Mouse (Mus musculus) liver, embryonic 14.5 days (tissue): ENCODE measurements at regions not wholly inside any gene's neighbourhood (a gene's known extent, or its start where the extent isn't known, plus 50 kb on each side); places are given as distances from the start of the nearest gene placed in this dataset.
A peak's percentile ranks its signal among the peaks of the same experiment; 100 is the strongest.
"Not testable (repeated sequence)": the region's sequence is repeated elsewhere in the genome, so short reads cannot be mapped to it uniquely, and the experiment has no call there.

Experiments used
- ATAC-seq: fragments of 200-750 bp; cut with Nextera tagmentation; 2 replicates; pipeline ENCODE4 v1.8.0; 2017; ENCODE audit warnings: moderate number of reproducible peaks, mild to moderate bottlenecking, moderate library complexity; ENCODE audit not compliant: insufficient read depth
- DNase-seq, 3 experiments: peaks; one replicate each; pipeline ENCODE4 v3.0.0-alpha.2; 2012 to 2013; ENCODE audit warnings: low read depth in 3 of 3, low spot score in 3 of 3
- H3K27ac ChIP-seq: fragments of 300-500 bp; sonication (generic); 2 replicates; pipeline ENCODE4 v1.5.1; 2014; ENCODE audit warnings: moderate library complexity, mild to moderate bottlenecking, control low read depth, inconsistent platforms
- H3K27me3 ChIP-seq: fragments of 300-500 bp; sonication (generic); 2 replicates; pipeline ENCODE4 v1.6.1; 2014; ENCODE audit warnings: mild to moderate bottlenecking, low read length, moderate library complexity; ENCODE audit not compliant: control insufficient read depth, insufficient read depth
- H3K36me3 ChIP-seq: fragments of 300-500 bp; sonication (generic); replicated peaks from 2 replicates; pipeline ENCODE4 v1.6.1; 2014; ENCODE audit warnings: low read depth; ENCODE audit not compliant: control insufficient read depth, insufficient read depth
- H3K4me1 ChIP-seq, 2 experiments: fragments of 200-500 bp in 1 of 2; fragments of 300-500 bp in 1 of 2; sonication (generic) in 1 of 2; replicated peaks; 2 replicates each; pipeline ENCODE4 v1.6.1; 2012 to 2014; ENCODE audit warnings: antibody characterized with exemption in 1 of 2, inconsistent platforms in 1 of 2, low read length in 1 of 2; ENCODE audit not compliant: control insufficient read depth in 2 of 2, insufficient read depth in 2 of 2
- H3K4me2 ChIP-seq: fragments of 300-500 bp; sonication (generic); 2 replicates; pipeline ENCODE4 v1.6.1; 2014; ENCODE audit warnings: low read depth, mild to moderate bottlenecking, control low read depth, moderate library complexity
- H3K4me3 ChIP-seq, 2 experiments: fragments of 200-500 bp in 1 of 2; fragments of 300-500 bp in 1 of 2; sonication (generic) in 1 of 2; 2 replicates each; pipeline ENCODE4 v1.5.1; 2012 to 2014; ENCODE audit warnings: low read depth in 2 of 2, low read length in 2 of 2, mild to moderate bottlenecking in 2 of 2, control low read depth in 1 of 2, inconsistent platforms in 1 of 2, moderate library complexity in 1 of 2; ENCODE audit not compliant: insufficient read depth in 1 of 2
- H3K9ac ChIP-seq: fragments of 300-500 bp; sonication (generic); replicated peaks from 2 replicates; pipeline ENCODE4 v1.6.1; 2014; ENCODE audit warnings: mild to moderate bottlenecking, control low read depth, moderate library complexity
- H3K9me3 ChIP-seq: fragments of 300-500 bp; sonication (generic); 2 replicates; pipeline ENCODE4 v1.6.1; 2016; ENCODE audit warnings: low read length, mixed read lengths; ENCODE audit not compliant: control insufficient read depth
- CTCF ChIP-seq: IDR thresholded peaks from 2 replicates; pipeline ENCODE4 v1.5.1; 2016; ENCODE audit warnings: antibody characterized with exemption, low read depth, control low read depth
- WGBS: fragments of 180-500 bp; shearing (Covaris S2); extraction: QIAGEN DNeasy Blood & Tissue Kit; methylation state at CpG from one replicate; pipeline ENCODE4 v1.1.7; 2014; ENCODE audit not compliant: insufficient replicate concordance; 5-methylcytosine and 5-hydroxymethylcytosine counted together

DNA sequence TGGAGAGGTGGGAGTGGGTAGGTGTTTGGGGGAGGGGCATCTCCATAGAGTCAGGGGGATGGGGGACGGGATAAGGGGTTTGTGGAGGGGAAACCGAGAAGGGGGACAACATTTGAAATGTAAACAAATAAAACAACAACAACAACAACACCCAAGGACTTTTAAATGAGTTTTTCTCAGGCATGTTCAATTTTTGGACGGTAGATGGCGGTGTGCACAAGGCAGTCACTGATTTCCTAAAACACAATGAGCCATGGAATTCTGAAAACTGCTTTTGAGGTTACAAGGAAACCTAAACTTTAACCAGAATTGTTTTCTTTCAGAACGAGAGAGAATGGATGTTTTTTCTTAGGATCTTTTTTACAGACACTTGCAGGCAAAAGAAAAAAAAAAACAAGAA lies 246.9 kb upstream of the Snrpn start:
- H3K9ac ChIP-seq, DNase-seq, H3K4me3 ChIP-seq, ATAC-seq, H3K27me3 ChIP-seq, H3K36me3 ChIP-seq, H3K9me3 ChIP-seq, H3K4me2 ChIP-seq, H3K27ac ChIP-seq, H3K4me1 ChIP-seq: not testable (repeated sequence)
- peak; percentile 26; the same call in 1 of the 2 replicates for TF ChIP-seq CTCF
- 0% methylated on average over 5 of the region's 5 CpGs for WGBS

GRCm38 (mm10) chr7:60374001-60374400 lies 234.0 kb upstream of the Snrpn start:
- DNase-seq, H3K9me3 ChIP-seq, H3K4me1 ChIP-seq, H3K9ac ChIP-seq, ATAC-seq, H3K27me3 ChIP-seq, H3K36me3 ChIP-seq, H3K4me3 ChIP-seq, H3K27ac ChIP-seq, H3K4me2 ChIP-seq: not testable (repeated sequence)
- 10% methylated on average over 3 of the region's 3 CpGs for WGBS

DNA sequence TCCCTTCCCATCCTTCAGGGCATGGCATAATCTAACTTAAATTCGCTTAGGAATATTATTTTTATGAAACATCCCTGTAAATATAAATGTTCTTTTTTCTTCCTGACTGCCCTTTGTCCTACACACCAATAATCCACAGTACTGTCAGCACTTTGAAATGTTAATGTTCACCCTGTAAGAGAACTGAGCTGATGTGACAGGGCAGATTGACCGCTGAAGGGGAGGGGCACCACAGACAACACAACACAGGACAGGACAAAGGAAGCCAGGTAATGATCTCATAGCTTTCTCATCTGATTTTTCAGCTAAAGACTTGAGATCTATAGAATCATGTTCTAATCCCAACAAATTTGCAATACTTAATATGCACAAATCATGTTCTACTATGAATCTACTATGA lies 212.2 kb upstream of the Snrpn start:
- not testable (repeated sequence) for DNase-seq, H3K4me2 ChIP-seq, H3K27ac ChIP-seq, H3K9me3 ChIP-seq, H3K4me1 ChIP-seq, H3K9ac ChIP-seq, H3K4me3 ChIP-seq, ATAC-seq, H3K36me3 ChIP-seq, H3K27me3 ChIP-seq
- WGBS, result 64% methylated on average over 2 of the region's 2 CpGs
